Mouse (Mus musculus): ENCODE data around the gene Tmem223.
"Not testable (repeated sequence)": the region's sequence is repeated elsewhere in the genome, so short reads cannot be mapped to it uniquely, and the experiment has no call there.

Tmem223 gene

DNA sequence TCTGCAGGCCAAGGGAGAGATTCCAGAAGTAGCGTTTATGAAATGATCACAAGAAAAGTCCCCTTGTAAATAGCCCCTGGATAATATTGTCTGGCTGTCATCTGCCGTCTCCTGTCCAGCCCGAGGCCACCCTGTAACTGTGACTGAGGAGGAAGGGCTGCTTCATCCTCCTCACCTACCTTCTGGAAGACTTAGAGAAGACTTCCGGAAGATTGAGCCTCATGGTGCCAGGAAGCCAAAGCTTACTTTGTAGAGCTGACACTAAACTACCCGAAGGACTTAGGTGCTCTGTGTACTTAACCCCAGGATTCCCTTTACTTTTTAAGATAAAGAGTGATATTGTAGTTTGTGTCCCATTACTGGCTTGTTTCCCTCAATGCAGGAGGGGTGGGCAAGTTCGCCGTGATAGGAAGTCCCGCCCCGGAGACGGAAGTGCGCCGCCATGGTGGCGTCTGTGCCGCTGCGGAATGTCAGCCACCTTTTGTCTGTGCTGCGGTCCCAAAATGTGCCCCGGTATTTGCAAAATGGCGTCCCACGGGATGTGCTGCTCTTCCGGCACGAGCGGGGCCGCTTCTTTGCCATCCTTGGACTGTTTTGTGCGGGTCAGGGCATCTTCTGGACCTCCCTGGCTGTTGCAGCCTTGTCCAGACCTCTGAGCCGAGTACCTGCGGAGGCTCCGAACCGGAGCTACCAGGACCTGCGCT, at the start of gene Tmem223:
Gene Tmem223, plus strand, starts transcription at position 430 of the 704 bp plus-strand sequence.
- DNase-seq (ENCODE audit: low spot score), result peak; percentile 84

DNA sequence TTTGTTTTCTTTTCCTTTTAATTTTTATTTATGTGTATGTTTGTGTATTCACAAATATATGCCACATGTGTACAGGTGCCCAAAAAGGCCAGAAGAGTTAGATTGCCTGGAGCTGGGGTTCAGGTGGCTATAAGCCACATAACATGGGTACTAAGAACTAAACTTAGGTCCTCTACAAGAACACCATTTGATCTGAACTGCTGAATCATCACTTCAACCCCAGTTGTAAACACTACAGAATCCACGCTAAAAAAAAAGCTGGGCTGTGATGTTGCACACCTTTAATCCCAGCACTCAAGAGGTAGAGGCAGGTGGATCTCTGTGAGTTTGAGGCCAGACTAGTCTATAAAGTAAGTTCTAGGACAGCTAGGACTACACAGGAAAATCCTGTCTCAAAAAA, 49.4 kb upstream of the Tmem223 start:
- no peak for DNase-seq (ENCODE audit: low spot score)

DNA sequence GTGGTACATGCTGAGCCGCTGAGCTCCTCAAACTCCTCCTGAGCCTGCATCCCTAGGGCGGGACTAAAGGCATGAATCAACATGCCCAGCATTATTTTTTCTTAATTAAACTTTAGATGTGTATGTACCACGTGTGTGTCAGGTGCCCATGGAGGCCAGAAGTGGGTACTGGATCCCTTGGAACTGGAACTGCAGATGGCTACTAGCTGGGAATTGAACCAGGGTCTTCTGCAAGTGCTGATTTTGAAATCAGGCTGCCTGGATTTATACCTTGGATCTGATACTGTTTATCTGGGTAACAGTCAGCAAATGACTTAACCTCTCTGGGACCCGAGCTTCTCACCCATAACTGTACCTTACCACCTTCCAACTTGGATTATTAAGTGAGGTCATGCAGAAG, 48.8 kb upstream of the Tmem223 start:
- no peak for DNase-seq (ENCODE audit: low spot score)

DNA sequence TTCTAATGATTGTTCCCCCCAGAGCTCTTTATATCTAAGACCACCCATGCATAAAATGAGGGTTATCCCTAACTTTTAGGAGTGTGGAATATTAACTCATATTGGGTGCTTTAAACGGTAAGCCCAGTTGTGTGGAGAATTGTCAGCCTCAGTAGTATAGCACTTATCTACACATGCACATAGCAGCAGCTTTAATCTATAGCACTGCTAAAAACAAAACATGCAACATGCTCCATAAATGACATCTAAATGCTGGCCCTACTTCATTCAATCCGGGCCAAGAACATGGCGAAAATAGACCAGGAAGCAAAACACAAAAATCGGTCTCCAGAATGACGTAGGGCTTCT, 48.3 kb upstream of the Tmem223 start:
- no peak for DNase-seq (ENCODE audit: low spot score)

DNA sequence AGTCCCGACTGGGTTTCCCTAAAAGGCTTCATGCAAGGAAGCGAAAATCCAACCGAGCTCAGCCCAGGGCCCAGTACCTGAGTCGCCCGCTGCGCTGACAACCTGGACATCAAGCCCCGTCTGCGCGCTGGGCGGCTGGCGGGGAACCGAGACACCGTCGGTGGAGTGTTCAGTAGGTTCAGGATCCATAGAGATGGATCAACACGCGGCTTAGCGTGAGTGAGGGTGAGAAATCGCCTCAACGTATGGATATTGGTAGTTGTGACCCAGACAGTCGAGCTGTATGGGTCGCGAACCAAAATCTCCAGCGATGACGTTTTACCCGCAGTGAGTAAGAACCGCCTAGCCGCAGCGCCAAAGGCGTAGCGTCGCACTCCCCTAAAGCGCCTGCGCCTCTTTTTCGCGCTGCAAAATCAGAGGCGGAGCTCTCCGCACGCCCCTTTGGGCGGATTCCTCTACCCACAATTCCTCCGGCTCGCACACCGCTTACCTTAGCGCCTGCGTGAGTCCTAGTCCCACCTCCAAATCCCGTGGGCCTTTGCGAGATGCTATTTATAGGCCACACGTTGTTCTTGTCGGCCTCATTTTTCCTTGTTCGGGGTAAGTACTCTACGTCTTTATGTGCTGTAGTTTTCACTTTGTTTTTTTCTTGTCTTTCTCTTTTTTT, 47.8 kb upstream of the Tmem223 start, which contains the start of gene Slc3a2:
Gene Slc3a2, minus strand, starts transcription at position 463 of the 667 bp plus-strand sequence.
- DNase-seq (ENCODE audit: low spot score), result peak; percentile 92

DNA sequence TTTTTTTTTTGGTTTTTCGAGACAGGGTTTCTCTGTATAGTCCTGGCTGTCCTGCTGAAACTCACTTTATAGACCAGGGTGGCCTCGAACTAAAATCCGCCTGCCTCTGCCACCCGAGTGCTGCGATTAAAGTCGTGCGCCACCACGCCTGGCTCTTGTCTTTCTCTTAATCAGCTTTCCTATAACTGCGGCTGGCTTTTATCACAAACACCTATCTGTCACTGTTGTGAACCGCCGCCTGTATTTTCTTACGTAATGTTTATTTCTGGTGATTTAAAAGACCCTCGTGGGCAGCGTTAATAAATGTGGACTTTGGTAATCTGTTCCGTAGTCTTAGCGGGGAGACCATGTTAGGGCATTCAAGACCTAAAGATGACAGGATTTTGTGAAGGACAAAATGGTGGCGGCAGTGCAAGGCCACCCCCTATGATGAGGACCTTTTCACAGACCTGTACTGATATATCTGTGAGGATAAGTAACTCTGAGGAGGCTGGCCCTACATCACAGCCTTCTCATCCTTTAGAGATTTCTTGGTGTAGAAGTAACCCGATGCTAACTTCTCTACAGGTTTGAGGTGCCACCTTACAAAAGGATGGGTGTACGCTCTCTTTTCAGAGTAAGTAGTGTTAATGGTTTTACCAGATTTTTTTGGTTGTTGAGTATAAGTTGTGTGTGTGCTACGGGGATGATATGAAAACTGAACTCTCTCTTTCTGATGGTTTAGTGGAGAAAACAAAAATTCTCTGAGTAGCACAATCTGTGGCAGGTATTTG, 47.0 kb upstream of the Tmem223 start:
- DNase-seq (ENCODE audit: low spot score), result no peak

DNA sequence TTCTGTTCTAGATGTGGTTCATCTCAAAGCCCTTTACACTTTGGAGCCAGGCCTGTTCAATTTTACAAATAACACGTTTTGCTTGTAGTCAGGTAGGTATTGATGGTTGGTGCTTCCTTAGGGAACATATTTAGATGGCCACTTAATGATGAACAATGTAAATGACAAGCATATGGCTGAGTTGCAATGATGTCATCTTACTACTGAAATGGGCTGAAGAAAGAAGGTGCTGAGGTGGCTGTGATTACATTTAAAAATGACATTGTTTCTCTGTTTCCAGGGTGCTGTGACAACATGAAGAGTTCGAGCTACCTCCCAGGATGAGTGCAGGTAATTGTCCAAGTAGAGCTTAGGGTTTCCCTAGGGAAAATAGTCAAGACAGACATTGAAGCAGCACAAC, 46.4 kb upstream of the Tmem223 start:
- no peak for DNase-seq (ENCODE audit: low spot score)

DNA sequence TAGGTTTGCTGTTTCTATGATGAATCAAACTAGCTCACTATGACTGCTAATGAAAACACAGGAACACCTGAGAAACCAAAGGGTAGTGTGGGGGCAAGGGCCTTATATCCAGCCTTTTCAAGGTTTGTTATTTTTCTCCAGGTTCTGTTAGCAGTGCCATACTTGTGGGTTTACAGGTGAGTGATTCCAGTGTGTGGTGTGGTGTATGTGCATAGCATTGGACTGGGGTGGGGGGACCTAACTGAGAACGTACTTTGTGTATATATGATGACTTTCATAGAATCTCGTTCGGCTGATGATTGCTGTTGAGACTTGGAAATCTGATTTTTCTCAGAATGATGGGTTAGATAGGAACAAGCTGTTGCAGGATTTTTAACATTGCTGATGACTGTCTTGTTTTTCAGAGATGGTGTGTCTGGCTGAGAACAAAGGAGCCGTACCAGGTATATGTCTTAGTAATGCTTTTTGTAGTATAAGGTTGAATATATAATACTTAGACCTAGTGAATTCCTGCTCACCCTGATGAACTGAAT, 45.6 kb upstream of the Tmem223 start:
- no peak for DNase-seq (ENCODE audit: low spot score)

DNA sequence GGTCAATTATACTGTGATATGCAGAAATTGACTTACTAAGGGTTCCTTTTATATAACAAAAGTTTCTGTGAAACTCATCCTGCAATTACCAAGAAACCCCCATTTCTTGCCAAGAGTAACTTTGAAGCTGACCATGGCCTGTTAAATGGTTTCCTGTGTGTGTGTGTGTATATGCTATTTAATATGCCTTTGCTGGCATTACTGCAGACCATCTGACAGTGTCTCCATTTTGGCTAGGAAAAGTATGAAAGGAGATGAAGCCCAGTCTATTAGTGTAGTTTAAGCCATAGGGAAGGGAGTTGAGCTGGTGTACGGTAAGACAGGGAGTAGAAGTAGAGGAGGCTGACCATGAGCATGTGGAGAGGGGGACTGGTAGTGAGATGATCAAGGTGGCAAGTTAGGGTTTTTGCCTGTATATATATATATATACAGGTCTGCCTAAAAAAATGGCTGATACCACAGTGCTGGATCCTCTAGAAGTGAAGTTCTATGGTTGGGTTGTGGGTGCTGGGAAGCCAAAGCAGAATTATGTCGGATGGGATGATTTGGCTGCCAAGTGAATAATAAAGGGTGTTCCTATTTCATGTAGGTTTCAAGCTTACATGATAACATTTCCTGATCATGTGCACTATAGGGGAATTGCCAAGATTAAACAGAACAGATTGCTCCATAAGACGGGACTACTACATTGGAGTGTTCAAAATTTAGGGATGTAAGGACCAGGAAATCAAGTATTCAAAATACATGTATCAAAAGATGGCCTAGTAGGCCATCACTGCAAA, 44.0 kb upstream of the Tmem223 start:
- no peak for DNase-seq (ENCODE audit: low spot score)

DNA sequence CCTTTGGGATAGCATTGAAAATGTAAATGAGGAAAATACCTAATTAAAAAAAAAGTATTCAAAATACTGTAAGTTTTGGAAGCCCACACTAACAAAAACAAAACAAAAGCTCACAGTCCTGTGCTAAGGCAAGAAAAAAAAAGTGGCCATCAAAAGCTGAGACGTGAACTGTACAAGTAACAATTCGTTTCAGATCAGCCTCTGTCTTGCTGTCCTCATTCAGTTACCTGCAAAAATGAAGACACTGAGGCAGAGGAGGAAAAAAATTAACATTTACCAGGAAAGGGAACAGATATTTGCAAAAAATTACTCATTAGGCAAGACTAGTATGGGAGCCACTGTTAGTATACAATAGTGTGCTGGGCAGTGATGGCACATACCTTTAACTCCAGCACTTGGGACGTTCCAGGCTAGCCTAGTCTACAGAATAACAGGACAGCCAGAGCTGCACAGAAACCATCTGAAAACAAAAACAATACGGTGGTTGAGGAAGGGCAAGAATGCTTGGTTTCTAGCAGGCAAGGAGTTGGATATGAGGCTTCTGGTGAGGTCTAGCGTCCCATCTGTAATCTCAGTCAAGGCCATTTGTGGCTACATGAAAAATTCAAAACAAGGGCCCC, 43.2 kb upstream of the Tmem223 start:
- DNase-seq (ENCODE audit: low spot score), result no peak

DNA sequence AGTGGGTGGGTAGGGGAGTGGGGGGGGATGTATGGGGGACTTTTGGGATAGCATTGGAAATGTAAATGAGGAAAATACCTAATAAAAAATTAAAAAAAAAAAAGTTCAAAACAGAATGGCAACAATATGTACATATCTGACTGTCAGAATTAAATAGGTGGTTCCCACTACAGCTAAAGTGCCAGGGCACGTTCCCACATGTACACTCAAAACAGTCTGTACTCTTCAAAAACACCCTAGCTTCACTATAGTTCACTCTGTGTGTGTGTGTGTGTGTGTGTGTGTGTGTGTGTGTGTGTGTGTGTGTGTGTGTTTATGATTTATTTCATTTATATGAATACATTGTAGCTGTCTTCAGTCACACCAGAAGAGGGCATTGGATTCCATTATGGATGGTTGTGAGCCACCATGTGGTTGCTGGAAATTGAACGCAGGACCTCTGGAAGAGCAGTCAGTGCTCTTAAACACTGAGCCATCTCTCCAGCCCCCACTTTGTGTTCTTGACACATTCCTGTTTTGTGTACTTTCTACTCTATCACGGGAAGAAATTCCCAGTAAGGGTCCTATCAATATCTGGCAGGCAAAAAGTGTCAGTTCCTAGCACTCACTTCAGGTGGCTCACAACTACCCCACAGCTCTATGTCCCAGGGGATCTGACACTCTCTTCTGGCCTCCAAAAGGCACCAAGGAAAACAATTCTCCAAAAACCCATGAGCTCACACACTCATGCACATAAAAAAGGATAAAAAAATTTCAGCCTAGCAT, 42.3 kb upstream of the Tmem223 start:
- DNase-seq (ENCODE audit: low spot score), result not testable (repeated sequence)

DNA sequence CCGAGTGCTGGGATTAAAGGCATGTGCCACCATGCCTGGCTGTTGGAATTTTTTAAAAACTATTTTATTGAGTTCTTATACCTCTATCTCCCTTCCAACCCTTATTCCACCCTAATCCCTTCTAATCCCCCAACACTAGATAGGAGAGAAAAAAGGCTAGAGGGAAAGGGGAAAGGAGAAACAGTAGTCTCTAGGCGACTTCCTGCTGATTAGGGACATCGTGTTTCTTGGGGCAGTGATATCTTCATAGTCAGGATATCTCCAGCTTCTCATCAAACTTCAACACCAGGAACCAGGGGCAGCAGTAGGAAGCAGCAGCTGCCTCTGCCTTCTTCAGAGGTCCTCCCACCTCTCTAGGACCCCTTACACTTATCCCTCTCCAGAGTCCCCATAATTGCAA, 36.5 kb upstream of the Tmem223 start:
- no peak for DNase-seq (ENCODE audit: low spot score)

DNA sequence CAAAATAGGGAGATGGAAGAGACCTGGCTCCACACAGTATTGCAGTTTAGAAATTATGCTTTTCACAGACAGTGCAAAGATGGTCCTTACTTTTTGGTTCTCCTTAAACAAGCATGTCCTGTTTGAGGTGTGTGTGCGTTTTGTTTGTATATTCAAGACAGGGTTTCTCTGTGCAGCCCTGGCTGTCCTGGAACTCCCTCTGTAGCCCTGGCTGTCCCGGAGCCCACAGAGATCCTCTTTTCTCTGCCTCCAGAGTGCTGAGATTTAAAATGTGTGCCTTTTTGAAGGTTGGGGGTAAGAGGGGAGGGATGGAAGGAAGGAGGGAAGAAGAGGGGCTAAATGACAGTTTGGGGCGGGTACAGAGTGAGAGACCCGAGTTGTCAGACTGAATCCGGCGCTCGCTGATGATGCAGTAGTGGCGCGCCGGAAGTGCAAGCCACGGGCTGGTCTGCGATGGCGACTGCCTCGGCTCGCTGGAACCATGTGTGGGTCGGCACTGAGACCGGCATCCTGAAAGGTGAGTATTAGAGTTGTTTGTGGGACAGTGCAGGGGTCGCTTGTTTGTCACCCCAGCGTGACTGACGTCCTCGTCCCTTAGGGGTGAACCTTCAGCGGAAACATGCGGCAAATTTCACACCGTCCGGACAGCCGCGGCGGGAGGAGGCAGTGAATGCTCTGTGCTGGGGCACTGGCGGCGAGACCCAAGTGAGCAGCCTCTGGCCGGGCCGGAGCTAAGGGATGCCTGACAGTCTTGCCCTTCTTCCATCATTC, 35.2 kb upstream of the Tmem223 start, which contains the start of gene Wdr74:
Gene Wdr74, plus strand, starts transcription at position 439 of the 771 bp plus-strand sequence.
- DNase-seq (ENCODE audit: low spot score), result peak; percentile 96

DNA sequence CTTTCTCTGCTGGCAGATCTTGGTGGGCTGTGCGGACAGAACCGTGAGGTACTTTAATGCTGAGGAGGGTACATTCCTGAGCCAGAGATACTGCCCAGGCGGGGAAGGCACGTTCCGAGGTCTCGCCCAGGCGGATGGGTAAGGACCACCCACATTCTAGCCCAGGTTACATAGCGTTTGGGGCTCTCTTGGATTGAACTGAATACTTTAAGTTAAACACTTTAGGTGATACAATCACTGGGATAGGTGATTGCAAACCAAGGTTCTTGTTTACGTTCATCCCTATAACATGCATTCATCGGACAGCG, 34.7 kb upstream of the Tmem223 start:
- DNase-seq (ENCODE audit: low spot score), result no peak

DNA sequence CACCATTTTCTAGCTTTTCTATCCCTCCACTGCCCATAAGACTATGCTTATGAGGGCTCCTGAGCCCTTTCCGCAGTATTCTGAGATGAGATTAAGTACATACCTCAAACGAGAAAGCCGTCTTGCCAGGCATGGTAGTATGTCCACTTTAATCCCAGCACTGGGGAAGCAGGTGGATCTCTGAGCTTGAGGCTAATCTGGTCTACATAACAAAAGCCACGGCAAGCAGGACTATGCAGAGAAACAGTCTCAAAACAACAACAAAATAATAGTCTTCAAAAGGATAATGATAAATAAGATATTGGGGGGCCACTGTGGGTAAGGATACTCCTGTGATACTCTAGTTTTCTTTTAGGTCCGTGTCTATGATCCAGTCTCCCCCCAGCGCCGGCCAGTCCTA, 31.9 kb upstream of the Tmem223 start:
- DNase-seq (ENCODE audit: low spot score), result no peak

DNA sequence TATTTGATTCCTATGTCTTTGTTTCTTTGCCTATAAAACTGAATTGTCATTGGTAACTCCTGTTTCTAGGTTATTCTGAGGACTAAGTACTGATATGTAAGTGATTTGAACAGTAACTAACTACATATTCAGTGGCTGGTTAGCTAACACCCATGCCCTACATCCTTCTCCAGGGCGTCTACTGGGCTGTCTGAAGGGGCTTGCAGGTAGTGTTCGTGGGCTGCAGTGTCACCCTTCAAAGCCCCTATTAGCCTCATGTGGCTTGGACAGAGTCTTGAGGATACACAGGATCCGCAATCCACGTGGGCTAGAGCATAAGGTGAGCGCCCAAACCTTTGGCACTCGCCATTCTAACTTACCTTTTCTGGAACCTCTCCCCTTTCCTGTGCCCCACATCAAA, 31.1 kb upstream of the Tmem223 start:
- no peak for DNase-seq (ENCODE audit: low spot score)

DNA sequence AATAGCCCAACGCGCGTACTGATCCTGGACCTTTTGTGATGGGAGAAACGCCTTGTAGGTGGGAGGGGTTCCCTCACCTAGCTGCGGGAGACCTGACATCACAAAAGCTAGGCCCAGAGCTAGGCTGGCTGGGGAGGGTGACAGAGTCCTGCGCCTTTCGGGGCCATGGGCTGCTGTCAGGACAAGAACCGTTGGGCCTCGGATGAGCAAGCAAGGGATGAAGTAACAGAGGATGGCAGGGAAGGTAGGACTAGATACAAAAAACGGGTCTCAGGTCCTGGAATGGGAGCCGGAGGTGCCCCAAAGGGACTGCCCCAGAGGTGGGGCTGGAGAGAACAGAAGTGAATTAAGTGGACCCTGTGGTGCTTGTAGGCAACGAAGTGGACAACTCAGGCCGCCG, 30.2 kb upstream of the Tmem223 start, which contains the start of gene 1700092M07Rik:
Gene 1700092M07Rik, plus strand, starts transcription at position 116 of the 400 bp plus-strand sequence.
- peak; percentile 52 for DNase-seq (ENCODE audit: low spot score)

DNA sequence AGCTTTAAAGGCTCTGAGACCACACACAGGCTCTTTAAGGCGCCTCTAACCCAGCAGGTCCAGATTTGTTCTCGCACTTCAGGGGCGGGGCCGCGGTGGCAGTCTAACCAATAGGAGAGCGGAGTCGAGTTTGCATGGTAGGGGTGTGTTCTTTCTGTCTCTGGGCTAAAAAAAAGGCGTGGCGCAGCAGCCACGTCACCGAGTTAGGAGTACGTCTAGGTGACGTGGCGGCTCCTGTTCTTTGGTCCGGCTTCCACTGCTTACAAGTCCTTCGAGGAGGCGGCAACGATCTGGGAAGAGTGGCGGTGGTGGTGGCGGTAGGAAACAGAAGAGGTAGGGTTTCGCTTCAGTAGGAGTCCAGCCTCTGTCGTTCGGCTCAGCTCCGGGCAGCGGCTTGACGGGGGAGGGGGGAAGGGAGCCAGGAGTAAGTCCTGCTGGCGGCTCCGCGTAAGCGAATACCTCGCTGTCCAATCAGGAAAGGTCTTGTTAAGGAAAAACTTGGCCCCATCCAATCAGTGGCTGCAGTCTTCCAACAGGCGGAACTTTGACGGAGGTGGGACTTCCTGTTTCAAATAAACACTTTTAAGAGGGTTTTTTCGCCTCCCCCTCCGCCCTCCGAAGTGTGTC, 29.4 kb upstream of the Tmem223 start, which contains the start of gene Stx5a:
Gene Stx5a, plus strand, starts transcription at position 171 of the 627 bp plus-strand sequence.
- peak; percentile 96 for DNase-seq (ENCODE audit: low spot score)

DNA sequence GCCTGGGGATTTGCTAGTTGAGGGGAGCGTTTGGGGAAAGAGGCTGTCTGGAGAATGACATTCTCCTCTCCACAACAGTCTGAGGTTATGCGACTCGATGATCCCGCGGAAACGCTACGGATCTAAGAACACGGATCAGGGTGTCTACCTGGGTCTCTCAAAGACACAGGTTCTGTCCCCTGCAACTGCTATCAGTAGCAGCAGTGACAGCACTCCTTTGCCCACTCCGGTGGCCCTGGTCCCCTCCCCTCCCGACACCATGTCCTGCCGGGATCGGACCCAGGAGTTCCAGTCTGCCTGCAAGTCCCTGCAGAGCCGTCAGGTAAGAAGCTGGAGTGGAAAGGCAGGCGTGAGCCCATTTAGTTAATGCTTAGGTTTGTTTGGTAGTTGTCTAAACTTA, 28.6 kb upstream of the Tmem223 start:
- DNase-seq (ENCODE audit: low spot score), result peak; percentile 47

All from testis, postnatal 10 days (tissue).